Mouse (Mus musculus) neural tube, embryonic 15.5 days (tissue): Measurements from ENCODE around the gene Nol3. TPM values are rescaled to one million over a fixed set of nuclear protein-coding genes. Genes with fewer than 3 reads are reported as not detected.

Experiments used
- ATAC-seq: fragments of 200-750 bp; cut with Nextera tagmentation; 2 replicates; pipeline ENCODE4 v1.8.0; 2017; ENCODE audit warnings: mild to moderate bottlenecking, moderate TSS enrichment, moderate library complexity; ENCODE audit not compliant: low FRiP score
- H3K27ac ChIP-seq: fragments of 300-500 bp; sonication (generic); replicated peaks from 2 replicates; pipeline ENCODE4 v1.5.1; 2015; ENCODE audit warnings: mild to moderate bottlenecking, inconsistent platforms
- H3K27me3 ChIP-seq: fragments of 300-500 bp; sonication (generic); replicated peaks from 2 replicates; pipeline ENCODE4 v1.6.1; 2015; ENCODE audit warnings: inconsistent platforms
- H3K36me3 ChIP-seq: fragments of 300-500 bp; sonication (generic); 2 replicates; pipeline ENCODE4 v1.6.1; 2015; ENCODE audit warnings: inconsistent platforms
- H3K4me1 ChIP-seq: fragments of 300-500 bp; sonication (generic); 2 replicates; pipeline ENCODE4 v1.6.1; 2015; ENCODE audit warnings: inconsistent platforms
- H3K4me2 ChIP-seq: fragments of 300-500 bp; sonication (generic); 2 replicates; pipeline ENCODE4 v1.6.1; 2015; ENCODE audit warnings: inconsistent platforms, mild to moderate bottlenecking, moderate library complexity
- H3K4me3 ChIP-seq: fragments of 300-500 bp; sonication (generic); replicated peaks from 2 replicates; pipeline ENCODE4 v1.5.1; 2015; ENCODE audit warnings: mild to moderate bottlenecking, inconsistent platforms
- H3K9ac ChIP-seq: fragments of 300-500 bp; sonication (generic); replicated peaks from 2 replicates; pipeline ENCODE4 v1.6.1; 2015; ENCODE audit warnings: mild to moderate bottlenecking, inconsistent platforms
- H3K9me3 ChIP-seq: fragments of 300-500 bp; sonication (generic); replicated peaks from 2 replicates; pipeline ENCODE4 v1.6.1; 2016; ENCODE audit warnings: inconsistent platforms
- WGBS: fragments of 180-500 bp; shearing (Covaris S2); methylation state at CpG from one replicate; pipeline ENCODE4 v1.1.7; 2015; ENCODE audit warnings: mixed read lengths; 5-methylcytosine and 5-hydroxymethylcytosine counted together
- microRNA counts: library from miRNA; unstranded; fragments of <30 nt; microRNA quantifications from one replicate; lab custom pipeline; 2016
- microRNA-seq: library from miRNA; unstranded; fragments of <30 nt; microRNA quantifications from one replicate; pipeline ENCODE4, GENCODE M21; 2017
- polyA plus RNA-seq: library from polyadenylated mRNA; unstranded; fragments of >200 nt; fragmentation: Nextera tagmentation; extraction: Ambion mirVana; gene quantifications from 2 replicates; pipeline ENCODE4 v1.2.1, GENCODE M21; 2015

Gene Nol3
- polyA plus RNA-seq, 1 experiment from 2014 or later: 6.2 TPM

GRCm38 (mm10) chr8:105315073-105315769 lies 39.3 kb downstream of the Nol3 start:
- Histone ChIP-seq H3K4me3 (no peak overlapping the region), H3K4me1 (no peaks in the 10 kb centered on the region), H3K9me3 (no peaks in the 10 kb centered on the region), H3K9ac (no peak overlapping the region), H3K4me2 (no peak overlapping the region), H3K27me3 (no peaks in the 10 kb centered on the region), H3K36me3 (peaks cover 88% of the 10 kb centered on the region), H3K27ac (no peak overlapping the region)
- ATAC-seq: no peak
- WGBS: 94% methylated on average over 18 of the region's 18 CpGs

GRCm38 (mm10) chr8:105317941-105318340 lies 42.0 kb downstream of the Nol3 start:
- Histone ChIP-seq H3K9ac (no peak overlapping the region), H3K27ac (0 out of 2 replicates have a peak overlapping the region, but pooled peaks have one; percentile 18)

GRCm38 (mm10) chr8:105318662-105319190 lies 42.8 kb downstream of the Nol3 start:
- Histone ChIP-seq H3K27ac (no peak overlapping the region), H3K4me2 (no peak overlapping the region), H3K9me3 (no peaks in the 10 kb centered on the region), H3K4me1 (no peaks in the 10 kb centered on the region), H3K36me3 (peaks cover 64% of the 10 kb centered on the region), H3K4me3 (no peak overlapping the region), H3K9ac (no peak overlapping the region), H3K27me3 (no peaks in the 10 kb centered on the region)
- 84% methylated on average over 11 of the region's 11 CpGs for WGBS
- ATAC-seq: no peak

More at GRCm38 (mm10) chr8:105317941-105318340, 42.0 kb downstream of the Nol3 start:
- Histone ChIP-seq H3K9me3 (no peaks in the 10 kb centered on the region), H3K27me3 (no peaks in the 10 kb centered on the region), H3K36me3 (peaks cover 72% of the 10 kb centered on the region), H3K4me3 (no peak overlapping the region), H3K4me2 (no peak overlapping the region), H3K4me1 (no peaks in the 10 kb centered on the region)
- 77% methylated on average over 4 of the region's 4 CpGs for WGBS
- no peak for ATAC-seq

GRCm38 (mm10) chr8:105323183-105323582 lies 47.2 kb downstream of the Nol3 start:
- ATAC-seq: no peak
- 95% methylated on average over 4 of the region's 4 CpGs for WGBS
- no peaks in the 10 kb centered on the region for H3K9me3 ChIP-seq
- peaks cover 28% of the 10 kb centered on the region for H3K36me3 ChIP-seq
- peaks cover 27% of the 10 kb centered on the region for H3K4me1 ChIP-seq
- no peak overlapping the region for H3K4me3 ChIP-seq
- no peak overlapping the region for H3K27ac ChIP-seq
- no peaks in the 10 kb centered on the region for H3K27me3 ChIP-seq
- no peak overlapping the region for H3K4me2 ChIP-seq
- H3K9ac ChIP-seq: no peak overlapping the region

GRCm38 (mm10) chr8:105325641-105326093 lies 49.7 kb downstream of the Nol3 start:
- no peaks in the 10 kb centered on the region for H3K9me3 ChIP-seq
- H3K27me3 ChIP-seq: no peaks in the 10 kb centered on the region
- H3K4me3 ChIP-seq: peak overlapping the region; percentile 76
- H3K4me2 ChIP-seq: peak overlapping the region; percentile 77
- peak overlapping the region; percentile 93 for H3K9ac ChIP-seq
- under 1% methylated on average over 12 of the region's 12 CpGs for WGBS
- peak; percentile 54 for ATAC-seq
- H3K36me3 ChIP-seq: peaks cover 34% of the 10 kb centered on the region
- peak overlapping the region; percentile 87 for H3K27ac ChIP-seq
- peaks cover 28% of the 10 kb centered on the region for H3K4me1 ChIP-seq

- H3K9ac ChIP-seq: peak within 1 kb of the TSS; percentile 93
- peak within 1 kb of the TSS; percentile 76 for H3K4me3 ChIP-seq
- peak; percentile 93 for ATAC-seq
- H3K9me3 ChIP-seq: no peaks in the 10 kb centered on the region
- H3K36me3 ChIP-seq: peaks cover 39% of the 10 kb centered on the region
- under 1% methylated on average over 36 of the region's 36 CpGs for WGBS
- peaks cover 28% of the 10 kb centered on the region for H3K4me1 ChIP-seq
- peak within 1 kb of the TSS; percentile 77 for H3K4me2 ChIP-seq
- no peaks in the 10 kb centered on the region for H3K27me3 ChIP-seq
- peak within 1 kb of the TSS; percentile 87 for H3K27ac ChIP-seq
Observed at GRCm38 (mm10) chr8:105326141-105326672, 50.3 kb downstream of the Nol3 start, which contains the start of the genes Lrrc29 and Tmem208. Lrrc29 (minus strand) TSS chr8:105326278. Tmem208 (plus strand) TSS chr8:105326354.

GRCm38 (mm10) chr8:105326968-105327367 lies 51.0 kb downstream of the Nol3 start:
- Histone ChIP-seq H3K36me3 (peaks cover 47% of the 10 kb centered on the region), H3K27ac (peak overlapping the region; percentile 87), H3K4me2 (peak overlapping the region; percentile 77), H3K4me3 (peak overlapping the region; percentile 76), H3K27me3 (no peaks in the 10 kb centered on the region), H3K4me1 (peaks cover 28% of the 10 kb centered on the region), H3K9me3 (no peaks in the 10 kb centered on the region), H3K9ac (peak overlapping the region; percentile 70)
- ATAC-seq: no peak
- 44% methylated on average over 6 of the region's 6 CpGs for WGBS

GRCm38 (mm10) chr8:105330325-105330724 lies 54.4 kb downstream of the Nol3 start:
- no peak overlapping the region for H3K4me2 ChIP-seq
- H3K4me3 ChIP-seq: no peak overlapping the region
- ATAC-seq: no peak
- H3K9ac ChIP-seq: no peak overlapping the region
- H3K4me1 ChIP-seq: peaks cover 18% of the 10 kb centered on the region
- H3K36me3 ChIP-seq: peaks cover 52% of the 10 kb centered on the region
- WGBS: 95% methylated on average over 12 of the region's 12 CpGs
- H3K27ac ChIP-seq: no peak overlapping the region
- H3K9me3 ChIP-seq: no peaks in the 10 kb centered on the region
- H3K27me3 ChIP-seq: no peaks in the 10 kb centered on the region

- WGBS: 95% methylated on average over 22 of the region's 22 CpGs
- Histone ChIP-seq H3K4me2 (no peak overlapping the region), H3K27ac (no peak overlapping the region), H3K9ac (no peak overlapping the region), H3K9me3 (no peaks in the 10 kb centered on the region), H3K27me3 (no peaks in the 10 kb centered on the region), H3K4me3 (no peak overlapping the region), H3K4me1 (peaks cover 16% of the 10 kb centered on the region), H3K36me3 (peaks cover 52% of the 10 kb centered on the region)
- no peak for ATAC-seq
Observed at GRCm38 (mm10) chr8:105331469-105331868, 55.5 kb downstream of the Nol3 start.

MicroRNAs encoded within 50 kb of the gene (microRNA counts, 519-probe panel; counts per million panel counts)
- 2,703 counts per million, percentile 64 among the panel's probes with 10 or more counts for microRNA mmu-miR-328 (lab: Ali Mortazavi, UCI)

Small RNAs within 50 kb of the gene (microRNA-seq; reads per million reads assigned to microRNA genes)
- gene Gm27320: not detected
- gene Mir328: 238 reads per million, percentile 66 among the genes with 10 or more reads in this experiment

Other genes starting within 250 kb of the Nol3 start
- not detected in 2 replicates for gene Ces3a, start 227.5 kb upstream of the Nol3 start, polyA plus RNA-seq
- not detected in 2 replicates for gene Ces3b, start 192.4 kb upstream of the Nol3 start, polyA plus RNA-seq
- 0.18 TPM in 1 of 2 replicates, not detected in the other for gene Ces4a, start 144.3 kb upstream of the Nol3 start, polyA plus RNA-seq
- gene Cbfb, start 105.5 kb upstream of the Nol3 start, polyA plus RNA-seq: 34.0 and 38.6 TPM in 2 replicates
- gene D230025D16Rik, start 51.0 kb upstream of the Nol3 start, polyA plus RNA-seq: 27.7 and 30.3 TPM in 2 replicates
- gene B3gnt9, start 21.0 kb upstream of the Nol3 start, polyA plus RNA-seq: 12.3 and 12.4 TPM in 2 replicates
- 20.7 and 24.3 TPM in 2 replicates for gene Tradd, start 11.5 kb upstream of the Nol3 start, polyA plus RNA-seq
- gene Fbxl8, start 11.5 kb upstream of the Nol3 start, polyA plus RNA-seq: 1.9 and 3.0 TPM in 2 replicates
- gene Hsf4, start 6.3 kb upstream of the Nol3 start, polyA plus RNA-seq: 0.45 and 0.92 TPM in 2 replicates
- 104 and 122 TPM in 2 replicates for gene 4931428F04Rik, start 13.7 kb downstream of the Nol3 start, polyA plus RNA-seq
- gene Exoc3l, start 20.0 kb downstream of the Nol3 start, polyA plus RNA-seq: 10.6 and 11.3 TPM in 2 replicates
- gene E2f4, start 21.5 kb downstream of the Nol3 start, polyA plus RNA-seq: 41.6 and 61.6 TPM in 2 replicates
- gene Elmo3, start 29.5 kb downstream of the Nol3 start, polyA plus RNA-seq: 1.1 and 4.7 TPM in 2 replicates
- 0.55 and 1.2 TPM in 2 replicates for gene Lrrc29, start 50.1 kb downstream of the Nol3 start, polyA plus RNA-seq
- 141 and 159 TPM in 2 replicates for gene Tmem208, start 50.2 kb downstream of the Nol3 start, polyA plus RNA-seq
- 0.79 and 0.89 TPM in 2 replicates for gene Fhod1, start 71.8 kb downstream of the Nol3 start, polyA plus RNA-seq
- 9.4 and 10.9 TPM in 2 replicates for gene Slc9a5, start 72.7 kb downstream of the Nol3 start, polyA plus RNA-seq
- 1.7 and 2.4 TPM in 2 replicates for gene Plekhg4, start 97.1 kb downstream of the Nol3 start, polyA plus RNA-seq
- gene Kctd19, start 137.4 kb downstream of the Nol3 start, polyA plus RNA-seq: not detected in 2 replicates
- gene Lrrc36, start 137.4 kb downstream of the Nol3 start, polyA plus RNA-seq: 0.23 and 0.27 TPM in 2 replicates
- 253 and 288 TPM in 2 replicates for gene Tppp3, start 195.4 kb downstream of the Nol3 start, polyA plus RNA-seq
- 36.6 and 36.8 TPM in 2 replicates for gene Zdhhc1, start 220.8 kb downstream of the Nol3 start, polyA plus RNA-seq
- gene Hsd11b2, start 242.6 kb downstream of the Nol3 start, polyA plus RNA-seq: 1.0 and 1.1 TPM in 2 replicates